Mouse (Mus musculus) small intestine, adult 2 months (tissue): ENCODE data around the gene Kdm6b. TPM values are rescaled to one million over a fixed set of nuclear protein-coding genes. Genes with fewer than 3 reads are reported as not detected.
A peak's percentile ranks its signal among the peaks of the same experiment; 100 is the strongest.

Experiments
- H3K27ac ChIP-seq: fragments of 200-500 bp; 2 replicates; pipeline ENCODE4 v1.5.1; 2012; ENCODE audit warnings: low read depth, low read length, control low read depth, inconsistent platforms; ENCODE audit not compliant: insufficient read depth
- H3K27me3 ChIP-seq: fragments of 200-500 bp; 2 replicates; pipeline ENCODE4 v1.6.1; 2012; ENCODE audit warnings: mild to moderate bottlenecking, moderate library complexity, low read length, inconsistent platforms; ENCODE audit not compliant: control insufficient read depth, insufficient read depth
- H3K36me3 ChIP-seq: fragments of 200-500 bp; 2 replicates; pipeline ENCODE4 v1.6.1; 2012; ENCODE audit warnings: mild to moderate bottlenecking, low read length, control low read depth, inconsistent platforms; ENCODE audit not compliant: control insufficient read depth, insufficient read depth
- H3K4me1 ChIP-seq: fragments of 200-500 bp; 2 replicates; pipeline ENCODE4 v1.6.1; 2012; ENCODE audit warnings: low read length, inconsistent platforms, mixed read lengths; ENCODE audit not compliant: control insufficient read depth, insufficient read depth, insufficient read length
- H3K4me3 ChIP-seq: fragments of 200-500 bp; 2 replicates; pipeline ENCODE4 v1.5.1; 2012; ENCODE audit warnings: low read depth, mild to moderate bottlenecking, control low read depth, inconsistent platforms, low read length, moderate library complexity
- CTCF ChIP-seq: fragments of 200-500 bp; IDR thresholded peaks from 2 replicates; pipeline ENCODE4 v1.5.1; 2012; ENCODE audit warnings: low read depth, mild to moderate bottlenecking, control low read depth, inconsistent platforms, low read length, moderate library complexity, mixed read lengths; ENCODE audit not compliant: insufficient replicate concordance, insufficient read length; ENCODE audit errors: extremely low read depth
- POLR2A ChIP-seq: fragments of 200-500 bp; IDR thresholded peaks from 2 replicates; pipeline ENCODE4 v1.6.1; 2012; ENCODE audit warnings: low read depth, mild to moderate bottlenecking, control low read depth, inconsistent platforms, low read length, moderate library complexity
- WGBS: fragments of 180-500 bp; shearing (Covaris S2); methylation state at CpG from one replicate; pipeline ENCODE4 v1.1.7; 2018; 5-methylcytosine and 5-hydroxymethylcytosine counted together
- polyA plus RNA-seq: library from polyadenylated mRNA; depleted of rRNA; stranded (reverse); fragments of >200 nt; gene quantifications from 2 replicates; pipeline ENCODE4 v1.2.3, GENCODE M21; 2012

The Kdm6b gene
- polyA plus RNA-seq, 1 experiment = 35.4 TPM

- Histone ChIP-seq H3K4me1 (peaks cover 21% of the 10 kb centered on the region), H3K27ac (peak overlapping the region; percentile 66), H3K27me3 (no peaks in the 10 kb centered on the region), H3K4me3 (peak overlapping the region; percentile 62), H3K36me3 (no peaks in the 10 kb centered on the region)
- no peak for TF ChIP-seq CTCF
- no peak for TF ChIP-seq POLR2A
- WGBS = 7% methylated on average over 3 of the region's 3 CpGs
Measured at GRCm38 (mm10) chr11:69415327-69415667, 1.8 kb upstream of the Kdm6b start.

GRCm38 (mm10) chr11:69414421-69415326, 1.2 kb upstream of the Kdm6b start:
- Histone ChIP-seq H3K4me3 (peak overlapping the region; percentile 62), H3K4me1 (peaks cover 21% of the 10 kb centered on the region), H3K27me3 (no peaks in the 10 kb centered on the region), H3K27ac (peak overlapping the region; percentile 63), H3K36me3 (no peaks in the 10 kb centered on the region)
- WGBS = 23% methylated on average over 4 of the region's 4 CpGs
- no peak for TF ChIP-seq POLR2A
- no peak for TF ChIP-seq CTCF

GRCm38 (mm10) chr11:69412548-69412947, 927 bp downstream of the Kdm6b start:
- TF ChIP-seq CTCF (no peak), POLR2A (no peak)
- Histone ChIP-seq H3K27me3 (no peaks in the 10 kb centered on the region), H3K36me3 (peaks cover 5% of the 10 kb centered on the region), H3K27ac (no peak overlapping the region), H3K4me1 (peaks cover 27% of the 10 kb centered on the region), H3K4me3 (no peak overlapping the region)
- 77% methylated on average over 7 of the region's 7 CpGs for WGBS

GRCm38 (mm10) chr11:69411538-69412203, 1.8 kb downstream of the Kdm6b start:
- 2% methylated on average over 39 of the region's 39 CpGs for WGBS
- peak overlapping the region; percentile 99 for H3K27ac ChIP-seq
- no peaks in the 10 kb centered on the region for H3K27me3 ChIP-seq
- peaks cover 14% of the 10 kb centered on the region for H3K36me3 ChIP-seq
- peak overlapping the region; percentile 88 for H3K4me3 ChIP-seq
- peaks cover 32% of the 10 kb centered on the region for H3K4me1 ChIP-seq
- TF ChIP-seq CTCF = no peak
- TF ChIP-seq POLR2A = peak; percentile 23

GRCm38 (mm10) chr11:69411073-69411535, 2.4 kb downstream of the Kdm6b start:
- TF ChIP-seq CTCF = no peak
- TF ChIP-seq POLR2A = peak; percentile 38
- Histone ChIP-seq H3K4me1 (peaks cover 32% of the 10 kb centered on the region), H3K36me3 (peaks cover 20% of the 10 kb centered on the region), H3K27ac (peak overlapping the region; percentile 99), H3K4me3 (peak overlapping the region; percentile 88), H3K27me3 (no peaks in the 10 kb centered on the region)
- WGBS = under 1% methylated on average over 26 of the region's 26 CpGs

GRCm38 (mm10) chr11:69410310-69411072, 3.0 kb downstream of the Kdm6b start:
- H3K36me3 ChIP-seq = peaks cover 26% of the 10 kb centered on the region
- TF ChIP-seq POLR2A = no peak; the same call in 1 of the 2 replicates
- no peak for TF ChIP-seq CTCF

GRCm38 (mm10) chr11:69410045-69410309, 3.5 kb downstream of the Kdm6b start:
- H3K27ac ChIP-seq = peak overlapping the region; percentile 99
- peaks cover 32% of the 10 kb centered on the region for H3K4me1 ChIP-seq
- peaks cover 31% of the 10 kb centered on the region for H3K36me3 ChIP-seq
- TF ChIP-seq POLR2A (no peak), CTCF (no peak)
- peak overlapping the region; percentile 88 for H3K4me3 ChIP-seq
- H3K27me3 ChIP-seq = no peaks in the 10 kb centered on the region
- under 1% methylated on average over 18 of the region's 18 CpGs for WGBS

More at GRCm38 (mm10) chr11:69410310-69411072, 3.0 kb downstream of the Kdm6b start:
- under 1% methylated on average over 41 of the region's 41 CpGs for WGBS
- H3K4me3 ChIP-seq = peak overlapping the region; percentile 88
- peak overlapping the region; percentile 99 for H3K27ac ChIP-seq
- H3K27me3 ChIP-seq = no peaks in the 10 kb centered on the region
- H3K4me1 ChIP-seq = peaks cover 32% of the 10 kb centered on the region
